Mouse (Mus musculus): Measurements from ENCODE around the gene Brsk1. TPM values are rescaled to one million over a fixed set of nuclear protein-coding genes. Genes with fewer than 3 reads are reported as not detected.
A peak's percentile ranks its signal among the peaks of the same experiment; 100 is the strongest.

Brsk1 gene
- total and polyA plus RNA-seq, 2 experiments from 2014 or later, result 6.2 to 205 TPM

DNA sequence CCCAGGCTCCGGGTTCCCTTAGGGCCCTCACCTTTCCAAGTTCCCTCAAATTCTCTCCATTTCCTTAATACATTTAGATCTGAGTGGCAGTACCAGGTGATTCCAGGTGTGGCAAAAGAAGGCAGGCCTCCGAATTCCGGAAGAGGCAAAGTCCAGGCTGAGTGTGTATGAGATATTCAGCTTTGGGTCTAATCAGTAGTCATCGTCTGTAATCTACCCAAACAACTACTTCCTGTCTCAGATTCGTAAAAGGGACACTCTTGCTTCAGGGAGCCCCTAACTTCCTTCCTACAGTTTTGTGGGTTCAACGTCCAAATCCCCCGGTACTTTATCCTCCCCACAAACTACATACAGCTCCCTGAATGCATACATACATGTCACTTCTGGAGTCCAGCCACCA lies 34.8 kb downstream of the Brsk1 start, which contains the start of gene Tmem150b:
TSS of gene Tmem150b (minus strand) at position 81 of the 400 bp plus-strand sequence.
- H3K4me3 ChIP-seq (ENCODE audit: low read depth, low read length), result no peak within 1 kb of the TSS
- no peak within 1 kb of the TSS for H3K4me2 ChIP-seq (ENCODE audit: low read depth)
- H3K9ac ChIP-seq, result no peak within 1 kb of the TSS
- 87% methylated on average over 7 of the region's 7 CpGs for WGBS
- no peak within 1 kb of the TSS for H3K27ac ChIP-seq (ENCODE audit: low read depth, low read length)
- H3K27me3 ChIP-seq (ENCODE audit: insufficient read depth, low read length), result no peaks in the 10 kb centered on the region
- no peak for TF ChIP-seq CTCF (IDR thresholded peaks at IDR 0.05; ENCODE audit: low read depth)
- H3K4me1 ChIP-seq (ENCODE audit: insufficient read depth), result no peaks in the 10 kb centered on the region
- no peaks in the 10 kb centered on the region for H3K36me3 ChIP-seq (ENCODE audit: insufficient read depth)
- DNase-seq (no peak), ATAC-seq (no peak)
- no peaks in the 10 kb centered on the region for H3K9me3 ChIP-seq (ENCODE audit: low read length)

DNA sequence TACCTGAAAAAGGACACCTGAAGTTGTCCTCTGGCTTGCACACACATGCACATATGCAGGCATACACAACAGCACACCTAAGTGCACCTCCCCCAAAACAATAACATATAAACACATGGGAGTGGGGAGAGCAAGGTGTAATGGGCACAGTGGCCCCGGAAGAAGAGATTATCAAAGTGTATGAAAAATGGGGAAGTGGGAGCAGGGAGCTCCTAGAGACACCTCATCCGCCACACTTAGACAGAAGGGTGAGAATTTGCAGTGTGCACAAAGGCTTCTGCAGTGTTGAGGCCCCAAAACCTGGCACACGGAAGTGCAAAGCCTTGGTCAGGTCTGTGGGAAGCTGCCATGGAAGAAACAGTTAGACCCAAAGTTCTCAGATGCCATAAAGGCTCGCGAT lies 40.7 kb downstream of the Brsk1 start:
- DNase-seq (no peak), ATAC-seq (no peak)
- no peaks in the 10 kb centered on the region for H3K27me3 ChIP-seq (ENCODE audit: insufficient read depth, low read length)
- H3K9me3 ChIP-seq (ENCODE audit: low read length), result no peaks in the 10 kb centered on the region
- TF ChIP-seq CTCF (IDR thresholded peaks at IDR 0.05; ENCODE audit: low read depth), result no peak
- no peak overlapping the region for H3K4me3 ChIP-seq (ENCODE audit: low read depth, low read length)
- no peak overlapping the region for H3K9ac ChIP-seq
- H3K4me1 ChIP-seq (ENCODE audit: insufficient read depth), result no peaks in the 10 kb centered on the region
- H3K36me3 ChIP-seq (ENCODE audit: insufficient read depth), result no peaks in the 10 kb centered on the region
- no peak overlapping the region for H3K4me2 ChIP-seq (ENCODE audit: low read depth)
- no peak overlapping the region for H3K27ac ChIP-seq (ENCODE audit: low read depth, low read length)
- WGBS, result 85% methylated on average over 5 of the region's 5 CpGs

DNA sequence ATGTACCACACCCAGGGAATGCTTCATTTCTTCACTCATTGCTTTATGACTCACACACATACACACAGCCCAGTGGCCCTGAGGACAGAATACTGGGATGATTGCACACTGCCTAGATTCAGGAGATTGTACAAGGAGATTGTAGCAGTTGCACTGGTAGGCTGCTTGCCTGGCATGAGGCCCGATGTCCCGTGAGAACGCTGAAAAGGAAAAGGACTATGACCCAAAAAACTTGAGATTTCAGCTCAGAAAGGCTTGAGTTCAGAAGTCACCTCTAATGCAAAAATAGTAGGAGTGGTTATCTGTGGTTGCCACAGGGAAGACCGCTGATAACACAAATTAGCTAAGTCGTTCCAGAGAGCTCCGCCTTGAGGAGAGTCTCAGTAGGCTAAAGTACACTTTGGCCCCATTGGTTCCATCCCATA lies 42.6 kb downstream of the Brsk1 start:
- Histone ChIP-seq H3K9me3 (ENCODE audit: low read length) (no peaks in the 10 kb centered on the region), H3K9ac (no peak overlapping the region), H3K4me3 (ENCODE audit: low read depth, low read length) (no peak overlapping the region), H3K4me2 (ENCODE audit: low read depth) (no peak overlapping the region), H3K27me3 (ENCODE audit: insufficient read depth, low read length) (no peaks in the 10 kb centered on the region), H3K27ac (ENCODE audit: low read depth, low read length) (no peak overlapping the region), H3K36me3 (ENCODE audit: insufficient read depth) (no peaks in the 10 kb centered on the region), H3K4me1 (ENCODE audit: insufficient read depth) (no peaks in the 10 kb centered on the region)
- DNase-seq (no peak), ATAC-seq (no peak)
- no peak for TF ChIP-seq CTCF (IDR thresholded peaks at IDR 0.05; ENCODE audit: low read depth)
- WGBS, result 73% methylated on average over 6 of the region's 6 CpGs

DNA sequence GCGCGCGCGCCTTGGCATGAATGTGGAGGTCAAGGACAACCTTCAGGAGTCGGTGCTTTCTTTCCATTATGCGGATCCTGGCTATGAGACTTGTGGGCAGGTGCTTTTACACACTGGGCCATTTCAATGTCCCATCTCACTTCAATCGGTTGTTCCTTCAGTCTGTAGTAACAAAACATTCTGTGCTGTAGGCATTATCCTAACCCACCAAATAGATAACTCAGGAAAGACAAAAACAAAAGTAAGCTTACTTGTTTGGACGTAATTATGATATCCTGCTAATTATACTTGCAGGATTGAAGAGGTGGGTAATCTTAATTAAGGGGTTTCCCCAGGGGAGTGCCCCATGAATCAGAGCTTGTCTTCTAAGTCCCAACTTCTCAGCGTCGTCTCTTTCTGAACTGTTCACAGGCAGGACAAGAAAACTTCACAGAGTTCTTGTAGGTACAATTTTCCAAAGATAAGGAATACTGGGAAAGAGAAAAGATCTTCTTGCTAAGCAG lies 48.7 kb downstream of the Brsk1 start:
- peaks cover 13% of the 10 kb centered on the region for H3K4me1 ChIP-seq (ENCODE audit: insufficient read depth)
- no peaks in the 10 kb centered on the region for H3K27me3 ChIP-seq (ENCODE audit: insufficient read depth, low read length)
- H3K9ac ChIP-seq, result peak overlapping the region; percentile 2; the same call in 1 of the 2 replicates
- H3K4me3 ChIP-seq (ENCODE audit: low read depth, low read length), result peak overlapping the region; percentile 31
- no peaks in the 10 kb centered on the region for H3K9me3 ChIP-seq (ENCODE audit: low read length)
- peak overlapping the region; percentile 57 for H3K27ac ChIP-seq (ENCODE audit: low read depth, low read length)
- H3K4me2 ChIP-seq (ENCODE audit: low read depth), result peak overlapping the region; percentile 45
- H3K36me3 ChIP-seq (ENCODE audit: insufficient read depth), result no peaks in the 10 kb centered on the region
- ATAC-seq (no peak), DNase-seq (no peak)
- WGBS, result 22% methylated on average over 10 of the region's 10 CpGs
- no peak for TF ChIP-seq CTCF (IDR thresholded peaks at IDR 0.05; ENCODE audit: low read depth)

DNA sequence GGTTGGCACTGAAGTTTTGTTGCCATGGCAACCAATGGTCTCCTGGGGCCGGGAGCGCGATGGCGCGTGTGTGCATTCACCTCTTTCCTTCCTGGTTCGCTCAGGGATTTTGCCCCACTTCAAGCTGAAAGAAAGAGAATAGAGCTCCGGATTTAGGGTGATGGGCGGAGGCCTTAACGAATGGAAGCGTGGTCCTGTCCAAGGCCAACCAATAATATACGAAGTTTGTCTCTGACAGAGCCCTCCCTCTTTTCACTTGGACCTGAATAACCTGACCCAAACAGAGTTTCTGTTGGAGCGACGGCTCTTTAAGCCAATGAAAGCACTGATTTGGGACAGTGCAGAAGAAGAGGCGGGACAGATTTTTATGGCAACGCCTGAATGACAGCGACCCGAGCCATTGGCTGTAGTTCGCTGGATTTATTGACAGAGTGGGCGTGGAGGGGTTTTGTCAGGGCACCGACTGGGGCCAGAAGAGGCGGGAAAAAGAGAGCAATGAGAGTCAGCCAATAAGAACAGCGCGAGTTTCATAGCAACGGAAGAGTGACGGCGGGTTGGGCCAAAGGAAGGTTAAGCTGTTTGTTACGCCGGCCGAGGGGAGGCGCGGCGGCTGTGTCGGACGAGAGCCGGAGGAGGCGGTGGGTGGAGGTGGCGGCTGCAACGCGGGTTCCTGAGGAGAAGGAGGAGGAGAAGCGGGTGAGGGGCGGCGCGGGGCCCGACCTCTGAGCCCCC lies 49.3 kb downstream of the Brsk1 start, which contains the start of gene Kmt5c:
TSS of gene Kmt5c (plus strand) at position 572 of the 732 bp plus-strand sequence.
- H3K4me1 ChIP-seq (ENCODE audit: insufficient read depth), result peaks cover 13% of the 10 kb centered on the region
- DNase-seq (peak; percentile 100), ATAC-seq (peak; percentile 95)
- WGBS, result under 1% methylated on average over 42 of the region's 44 CpGs
- H3K36me3 ChIP-seq (ENCODE audit: insufficient read depth), result 0 out of 2 replicates have a peak, but pooled peaks cover 4% of the 10 kb centered on the region
- peak within 1 kb of the TSS; percentile 89 for H3K27ac ChIP-seq (ENCODE audit: low read depth, low read length)
- H3K4me2 ChIP-seq (ENCODE audit: low read depth), result peak within 1 kb of the TSS; percentile 71
- peak within 1 kb of the TSS; percentile 76 for H3K9ac ChIP-seq
- TF ChIP-seq CTCF (IDR thresholded peaks at IDR 0.05; ENCODE audit: low read depth), result peak; percentile 57
- no peaks in the 10 kb centered on the region for H3K27me3 ChIP-seq (ENCODE audit: insufficient read depth, low read length)
- H3K9me3 ChIP-seq (ENCODE audit: low read length), result no peaks in the 10 kb centered on the region
- H3K4me3 ChIP-seq (ENCODE audit: low read depth, low read length), result peak within 1 kb of the TSS; percentile 63

DNA sequence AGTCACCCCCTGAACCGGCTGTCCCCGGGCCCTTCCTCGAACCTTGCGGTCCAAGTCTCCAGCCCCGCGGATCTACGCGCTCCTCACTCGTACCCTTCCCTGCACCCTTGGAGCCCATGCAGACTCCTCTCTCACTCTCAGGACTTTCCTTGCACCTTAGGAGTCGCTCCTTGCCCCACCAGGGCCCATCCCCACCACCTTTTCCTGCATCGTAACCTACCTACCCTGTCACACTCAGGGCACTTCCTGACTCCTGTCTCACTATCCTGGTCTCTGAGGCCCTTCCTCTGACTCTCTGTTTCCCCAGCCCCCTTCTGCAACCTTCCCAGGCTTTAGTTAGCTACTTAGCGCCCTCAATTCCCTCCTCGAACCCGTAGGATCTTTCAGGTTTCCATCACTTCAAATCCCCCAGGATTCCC lies 49.9 kb downstream of the Brsk1 start:
- 4% methylated on average over 12 of the region's 14 CpGs for WGBS
- peak overlapping the region; percentile 71 for H3K4me2 ChIP-seq (ENCODE audit: low read depth)
- H3K4me1 ChIP-seq (ENCODE audit: insufficient read depth), result peaks cover 13% of the 10 kb centered on the region
- H3K4me3 ChIP-seq (ENCODE audit: low read depth, low read length), result peak overlapping the region; percentile 63
- DNase-seq, result no peak
- H3K9ac ChIP-seq, result peak overlapping the region; percentile 76
- peak overlapping the region; percentile 89 for H3K27ac ChIP-seq (ENCODE audit: low read depth, low read length)
- TF ChIP-seq CTCF (IDR thresholded peaks at IDR 0.05; ENCODE audit: low read depth), result no peak
- 0 out of 2 replicates have a peak, but pooled peaks cover 6% of the 10 kb centered on the region for H3K36me3 ChIP-seq (ENCODE audit: insufficient read depth)
- ATAC-seq, result peak; percentile 10
- no peaks in the 10 kb centered on the region for H3K9me3 ChIP-seq (ENCODE audit: low read length)
- H3K27me3 ChIP-seq (ENCODE audit: insufficient read depth, low read length), result no peaks in the 10 kb centered on the region

DNA sequence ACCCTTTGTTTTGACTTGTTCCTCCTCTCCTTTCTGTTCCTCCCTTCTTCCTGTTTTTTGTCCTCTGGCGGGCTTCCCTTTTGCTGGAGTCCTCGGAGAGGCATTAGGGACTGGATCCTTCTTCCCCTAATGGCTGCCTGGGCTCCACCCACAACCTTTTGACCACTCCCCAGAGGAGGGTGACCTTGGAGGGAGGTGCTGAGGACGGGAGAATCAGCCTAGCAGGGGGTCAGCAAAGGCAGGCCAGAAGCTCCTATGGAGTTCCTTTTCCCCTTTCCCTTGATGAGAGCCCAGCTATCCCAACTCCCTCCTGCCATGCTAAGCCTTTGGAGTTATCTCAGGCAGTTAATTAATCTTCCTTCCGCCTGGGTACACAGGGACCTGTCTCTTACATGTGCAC lies 50.7 kb downstream of the Brsk1 start:
- Histone ChIP-seq H3K9me3 (ENCODE audit: low read length) (no peaks in the 10 kb centered on the region), H3K4me3 (ENCODE audit: low read depth, low read length) (peak overlapping the region; percentile 63), H3K27ac (ENCODE audit: low read depth, low read length) (peak overlapping the region; percentile 89), H3K4me1 (ENCODE audit: insufficient read depth) (peaks cover 13% of the 10 kb centered on the region), H3K27me3 (ENCODE audit: insufficient read depth, low read length) (no peaks in the 10 kb centered on the region), H3K36me3 (ENCODE audit: insufficient read depth) (peaks cover 10% of the 10 kb centered on the region; the same call in 1 of the 2 replicates), H3K4me2 (ENCODE audit: low read depth) (peak overlapping the region; percentile 71), H3K9ac (peak overlapping the region; percentile 76)
- ATAC-seq (no peak), DNase-seq (no peak)
- WGBS, result 2% methylated on average over 4 of the region's 4 CpGs
- TF ChIP-seq CTCF (IDR thresholded peaks at IDR 0.05; ENCODE audit: low read depth), result no peak
